Mouse (Mus musculus) midbrain, embryonic 12.5 days (tissue): ENCODE measurements around the gene Arhgap23. TPM values are rescaled to one million over a fixed set of nuclear protein-coding genes. Genes with fewer than 3 reads are reported as not detected.

Source experiments
- ATAC-seq: fragments of 200-750 bp; cut with Nextera tagmentation; 2 replicates; pipeline ENCODE4 v1.8.0; 2017; ENCODE audit warnings: low read depth, moderate TSS enrichment, moderate library complexity; ENCODE audit not compliant: low FRiP score
- H3K27ac ChIP-seq: fragments of 300-500 bp; sonication (generic); replicated peaks from 2 replicates; pipeline ENCODE4 v1.5.1; 2016; ENCODE audit warnings: mild to moderate bottlenecking
- H3K27me3 ChIP-seq: fragments of 300-500 bp; sonication (generic); 2 replicates; pipeline ENCODE4 v1.6.1; 2016; ENCODE audit warnings: mild to moderate bottlenecking
- H3K36me3 ChIP-seq: fragments of 300-500 bp; sonication (generic); 2 replicates; pipeline ENCODE4 v1.6.1; 2016
- H3K4me1 ChIP-seq: fragments of 300-500 bp; sonication (generic); 2 replicates; pipeline ENCODE4 v1.6.1; 2016
- H3K4me2 ChIP-seq: fragments of 300-500 bp; sonication (generic); replicated peaks from 2 replicates; pipeline ENCODE4 v1.6.1; 2016; ENCODE audit warnings: mild to moderate bottlenecking, moderate library complexity
- H3K4me3 ChIP-seq: fragments of 300-500 bp; sonication (generic); 2 replicates; pipeline ENCODE4 v1.5.1; 2016; ENCODE audit warnings: mild to moderate bottlenecking
- H3K9ac ChIP-seq: fragments of 300-500 bp; sonication (generic); replicated peaks from 2 replicates; pipeline ENCODE4 v1.6.1; 2016; ENCODE audit warnings: mild to moderate bottlenecking, moderate library complexity
- H3K9me3 ChIP-seq: fragments of 300-500 bp; sonication (generic); 2 replicates; pipeline ENCODE4 v1.6.1; 2016; ENCODE audit warnings: mild to moderate bottlenecking
- WGBS: fragments of 180-500 bp; shearing (Covaris S2); methylation state at CpG from one replicate; pipeline ENCODE4 v1.1.7; 2016; 5-methylcytosine and 5-hydroxymethylcytosine counted together
- polyA plus RNA-seq: library from polyadenylated mRNA; unstranded; fragments of >200 nt; fragmentation: Nextera tagmentation; extraction: Ambion mirVana; gene quantifications from 2 replicates; pipeline ENCODE4 v1.2.1, GENCODE M21; 2016

Arhgap23 gene
- polyA plus RNA-seq, 1 experiment from 2014 or later = 6.3 TPM

- WGBS = 88% methylated on average over 11 of the region's 11 CpGs
- H3K9ac ChIP-seq = no peak overlapping the region
These were observed 21.2 kb upstream of the Arhgap23 start for GRCm38 (mm10) chr11:97394146-97394545.

GRCm38 (mm10) chr11:97398506-97398905, 16.8 kb upstream of the Arhgap23 start:
- Histone ChIP-seq H3K9me3 (no peaks in the 10 kb centered on the region), H3K27me3 (peaks cover 22% of the 10 kb centered on the region), H3K27ac (no peak overlapping the region), H3K9ac (no peak overlapping the region), H3K4me3 (no peak overlapping the region), H3K4me1 (peaks cover 17% of the 10 kb centered on the region), H3K4me2 (no peak overlapping the region), H3K36me3 (peaks cover 32% of the 10 kb centered on the region)
- no peak for ATAC-seq
- 66% methylated on average over 2 of the region's 2 CpGs for WGBS

More at GRCm38 (mm10) chr11:97394146-97394545, 21.2 kb upstream of the Arhgap23 start:
- H3K4me1 ChIP-seq = no peaks in the 10 kb centered on the region
- no peak overlapping the region for H3K4me2 ChIP-seq
- H3K27ac ChIP-seq = no peak overlapping the region
- H3K27me3 ChIP-seq = no peaks in the 10 kb centered on the region
- no peak for ATAC-seq
- no peaks in the 10 kb centered on the region for H3K9me3 ChIP-seq
- H3K4me3 ChIP-seq = no peak overlapping the region
- H3K36me3 ChIP-seq = peaks cover 74% of the 10 kb centered on the region

DNA sequence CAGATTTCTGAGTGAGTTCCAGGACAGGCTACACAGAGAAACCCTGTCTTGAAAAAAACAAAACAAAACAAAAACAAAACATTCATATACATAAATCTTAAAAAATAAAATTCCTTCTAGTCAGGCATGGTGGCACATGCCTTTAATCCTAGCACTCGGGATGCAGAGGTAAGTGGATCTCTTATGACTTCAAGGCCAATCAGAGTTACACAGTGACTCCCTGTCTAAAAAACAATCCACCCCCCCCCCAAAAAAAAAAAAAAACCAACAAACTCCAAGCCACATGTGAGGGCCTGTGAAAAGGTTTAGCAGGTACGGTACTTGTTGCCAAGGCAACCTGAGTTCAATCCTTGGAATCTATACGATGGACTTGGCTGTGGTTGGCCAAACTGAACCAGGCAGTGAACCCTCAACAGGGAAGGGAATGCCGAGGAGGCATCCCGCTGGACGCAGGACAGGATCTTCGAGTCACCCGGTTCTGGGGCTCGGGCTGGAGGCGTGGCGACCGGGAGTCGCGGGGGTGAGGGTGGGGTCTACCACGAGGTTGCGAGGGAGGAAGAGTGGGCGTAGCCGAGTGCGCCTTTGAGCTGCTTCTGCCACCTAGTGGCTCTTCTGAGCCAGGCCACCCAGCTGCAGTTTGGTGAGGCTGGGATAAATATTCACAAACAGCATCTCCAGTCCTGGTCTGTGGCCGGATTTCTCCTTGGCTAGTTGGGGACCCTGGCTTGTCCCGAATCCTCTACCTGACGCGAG, 15.2 kb upstream of the Arhgap23 start:
- peaks cover 16% of the 10 kb centered on the region for H3K36me3 ChIP-seq
- no peaks in the 10 kb centered on the region for H3K9me3 ChIP-seq
- H3K27ac ChIP-seq = peak overlapping the region; percentile 40; the same call in 1 of the 2 replicates
- peaks cover 31% of the 10 kb centered on the region for H3K4me1 ChIP-seq
- 0 out of 2 replicates have a peak overlapping the region, but pooled peaks have one; percentile 15 for H3K9ac ChIP-seq
- H3K4me3 ChIP-seq = peak overlapping the region; percentile 23
- H3K4me2 ChIP-seq = peak overlapping the region; percentile 51
- ATAC-seq = peak; percentile 48
- 4% methylated on average over 22 of the region's 23 CpGs for WGBS
- H3K27me3 ChIP-seq = peaks cover 34% of the 10 kb centered on the region

GRCm38 (mm10) chr11:97401082-97401481, 14.3 kb upstream of the Arhgap23 start:
- H3K4me1 ChIP-seq = peaks cover 40% of the 10 kb centered on the region
- peak overlapping the region; percentile 40 for H3K27ac ChIP-seq
- peak overlapping the region; percentile 51 for H3K4me2 ChIP-seq
- ATAC-seq = peak; percentile 9; the same call in 1 of the 2 replicates
- peaks cover 6% of the 10 kb centered on the region; the same call in 1 of the 2 replicates for H3K36me3 ChIP-seq
- H3K27me3 ChIP-seq = peaks cover 43% of the 10 kb centered on the region
- WGBS = 12% methylated on average over 5 of the region's 6 CpGs
- H3K9ac ChIP-seq = no peak overlapping the region
- no peaks in the 10 kb centered on the region for H3K9me3 ChIP-seq
- H3K4me3 ChIP-seq = no peak overlapping the region

- ATAC-seq = no peak
- H3K9me3 ChIP-seq = no peaks in the 10 kb centered on the region
- 75% methylated on average over 3 of the region's 3 CpGs for WGBS
- H3K27me3 ChIP-seq = peaks cover 51% of the 10 kb centered on the region
- no peaks in the 10 kb centered on the region for H3K36me3 ChIP-seq
- no peak overlapping the region for H3K4me2 ChIP-seq
- H3K27ac ChIP-seq = no peak overlapping the region
- H3K4me3 ChIP-seq = no peak overlapping the region
- peaks cover 47% of the 10 kb centered on the region for H3K4me1 ChIP-seq
- H3K9ac ChIP-seq = no peak overlapping the region
These were observed 13.5 kb upstream of the Arhgap23 start for GRCm38 (mm10) chr11:97401686-97402435.

DNA sequence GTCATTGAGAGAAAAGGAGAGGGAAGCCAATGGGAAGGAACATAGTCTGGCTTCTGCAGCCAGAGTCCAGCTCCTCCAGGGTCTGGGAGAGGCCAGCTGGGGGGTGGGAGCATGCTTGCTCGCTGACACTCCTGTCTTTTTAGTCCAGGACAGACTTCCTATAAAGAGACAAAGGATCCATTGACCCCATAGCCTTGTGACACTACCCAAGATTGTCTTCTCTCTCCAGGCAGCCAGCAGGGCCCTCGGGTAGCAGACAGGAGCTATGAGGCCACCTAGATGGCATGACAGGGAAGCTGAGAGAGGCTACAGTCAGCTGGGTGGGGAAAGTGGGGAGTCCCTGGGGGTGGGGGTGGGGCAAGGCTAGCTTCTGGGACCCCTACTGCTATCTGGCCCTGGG, 12.6 kb upstream of the Arhgap23 start:
- H3K4me3 ChIP-seq = no peak overlapping the region
- no peak overlapping the region for H3K27ac ChIP-seq
- H3K36me3 ChIP-seq = no peaks in the 10 kb centered on the region
- H3K4me1 ChIP-seq = peaks cover 48% of the 10 kb centered on the region
- H3K9me3 ChIP-seq = no peaks in the 10 kb centered on the region
- H3K4me2 ChIP-seq = no peak overlapping the region
- no peak for ATAC-seq
- WGBS = 7% methylated on average over 2 of the region's 2 CpGs
- H3K27me3 ChIP-seq = peaks cover 60% of the 10 kb centered on the region
- H3K9ac ChIP-seq = no peak overlapping the region

- peaks cover 48% of the 10 kb centered on the region for H3K4me1 ChIP-seq
- peak overlapping the region; percentile 35; the same call in 1 of the 2 replicates for H3K27ac ChIP-seq
- peak overlapping the region; percentile 98 for H3K4me2 ChIP-seq
- WGBS = 46% methylated on average over 8 of the region's 8 CpGs
- H3K4me3 ChIP-seq = peak overlapping the region; percentile 65
- H3K9me3 ChIP-seq = no peaks in the 10 kb centered on the region
- peak overlapping the region; percentile 68; the same call in 1 of the 2 replicates for H3K9ac ChIP-seq
- peaks cover 61% of the 10 kb centered on the region for H3K27me3 ChIP-seq
- no peaks in the 10 kb centered on the region for H3K36me3 ChIP-seq
- ATAC-seq = no peak
These were observed 11.6 kb upstream of the Arhgap23 start for GRCm38 (mm10) chr11:97403614-97404183.

DNA sequence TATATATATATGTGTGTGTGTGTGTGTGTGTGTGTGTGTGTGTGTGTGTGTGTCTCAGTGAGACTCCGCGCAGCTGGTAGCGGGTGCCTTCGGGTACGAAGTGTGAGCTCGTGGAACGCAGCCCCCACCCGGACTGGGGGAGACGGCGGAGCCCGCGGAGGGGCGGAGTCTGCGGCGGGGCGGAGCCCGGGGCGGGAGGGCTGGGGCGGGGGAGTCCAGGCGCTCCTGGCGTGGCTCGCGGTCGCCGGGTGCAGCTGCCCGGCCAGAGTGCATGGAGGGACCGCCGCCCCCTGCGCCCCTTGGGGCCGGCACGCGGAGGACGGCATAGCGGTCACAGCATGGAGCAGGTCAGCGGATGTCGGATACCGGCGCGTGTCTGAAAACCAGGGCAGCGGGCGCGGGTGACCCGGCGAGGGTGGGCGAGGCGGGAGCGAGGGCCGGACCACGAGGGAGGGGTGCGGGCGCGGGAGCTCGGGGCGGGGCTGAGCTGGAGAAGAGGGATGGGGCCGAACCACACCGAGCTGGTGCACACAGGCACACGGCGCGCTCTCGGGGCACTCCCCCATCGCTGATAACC, 11.1 kb upstream of the Arhgap23 start:
- ATAC-seq = peak; percentile 31; the same call in 1 of the 2 replicates
- H3K4me3 ChIP-seq = peak overlapping the region; percentile 65
- WGBS = under 1% methylated on average over 48 of the region's 61 CpGs
- H3K9me3 ChIP-seq = no peaks in the 10 kb centered on the region
- H3K4me2 ChIP-seq = peak overlapping the region; percentile 98
- H3K27ac ChIP-seq = peak overlapping the region; percentile 35
- peaks cover 61% of the 10 kb centered on the region for H3K27me3 ChIP-seq
- H3K9ac ChIP-seq = peak overlapping the region; percentile 68
- H3K4me1 ChIP-seq = peaks cover 48% of the 10 kb centered on the region
- no peaks in the 10 kb centered on the region for H3K36me3 ChIP-seq

DNA sequence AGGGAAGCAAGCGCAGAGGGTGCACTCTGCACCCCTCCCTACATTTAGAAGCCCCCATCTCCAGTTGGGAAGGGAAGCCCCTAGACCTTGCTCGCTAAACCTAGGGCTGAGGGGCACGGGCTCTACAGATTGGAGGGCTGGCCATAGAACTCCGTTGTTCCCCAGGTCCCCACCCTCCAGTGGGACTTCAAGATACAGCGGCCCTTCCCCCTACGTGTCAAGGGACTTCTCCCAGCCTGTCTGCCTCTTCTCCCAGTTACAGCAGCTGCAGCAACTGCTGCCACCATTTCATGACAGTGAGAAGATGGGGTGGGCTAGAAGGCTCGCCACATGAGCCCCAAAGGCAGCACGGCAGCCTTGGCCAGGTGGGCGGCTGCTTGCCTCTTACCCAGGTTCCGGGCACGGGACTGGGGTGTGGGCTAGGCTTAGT, 10.6 kb upstream of the Arhgap23 start:
- Histone ChIP-seq H3K4me3 (peak overlapping the region; percentile 65), H3K36me3 (no peaks in the 10 kb centered on the region), H3K4me1 (peaks cover 48% of the 10 kb centered on the region), H3K27ac (0 out of 2 replicates have a peak overlapping the region, but pooled peaks have one; percentile 35), H3K27me3 (peaks cover 61% of the 10 kb centered on the region), H3K4me2 (peak overlapping the region; percentile 98), H3K9me3 (no peaks in the 10 kb centered on the region), H3K9ac (peak overlapping the region; percentile 68)
- 2% methylated on average over 11 of the region's 11 CpGs for WGBS
- peak; percentile 16 for ATAC-seq

GRCm38 (mm10) chr11:97406094-97406951, 9.0 kb upstream of the Arhgap23 start:
- Histone ChIP-seq H3K9ac (peak overlapping the region; percentile 28; the same call in 1 of the 2 replicates), H3K36me3 (no peaks in the 10 kb centered on the region), H3K27me3 (peaks cover 55% of the 10 kb centered on the region), H3K27ac (no peak overlapping the region), H3K4me1 (peaks cover 36% of the 10 kb centered on the region), H3K9me3 (no peaks in the 10 kb centered on the region), H3K4me3 (no peak overlapping the region), H3K4me2 (peak overlapping the region; percentile 98)
- WGBS = 67% methylated on average over 10 of the region's 10 CpGs
- no peak for ATAC-seq

DNA sequence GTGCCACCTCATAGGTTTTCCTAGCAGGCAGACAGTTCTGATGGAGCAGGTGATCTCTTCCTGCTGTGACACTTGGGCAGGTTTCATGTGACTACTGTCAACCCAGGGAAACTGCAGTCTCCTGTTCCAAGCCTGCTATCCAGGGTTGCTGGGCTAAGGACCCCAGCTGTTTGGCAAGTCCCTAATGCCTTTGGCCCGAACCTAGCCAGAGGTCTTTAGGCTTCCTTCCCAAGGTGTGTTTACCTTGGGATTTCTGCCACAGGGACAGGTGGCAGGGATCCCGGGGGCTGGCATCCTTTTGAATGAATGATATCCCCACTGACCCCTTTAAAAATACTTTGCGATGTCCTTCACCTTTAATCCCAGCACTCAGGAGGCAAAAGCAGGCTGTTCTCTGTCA, 7.9 kb upstream of the Arhgap23 start:
- Histone ChIP-seq H3K9me3 (no peaks in the 10 kb centered on the region), H3K27ac (no peak overlapping the region), H3K4me2 (no peak overlapping the region), H3K4me3 (no peak overlapping the region), H3K36me3 (no peaks in the 10 kb centered on the region), H3K4me1 (peaks cover 40% of the 10 kb centered on the region), H3K9ac (no peak overlapping the region), H3K27me3 (peaks cover 54% of the 10 kb centered on the region)
- 74% methylated on average over 3 of the region's 3 CpGs for WGBS
- ATAC-seq = no peak
